Mouse (Mus musculus): Measurements from ENCODE around the gene Plac8. TPM values are rescaled to one million over a fixed set of nuclear protein-coding genes. Genes with fewer than 3 reads are reported as not detected.

The Plac8 gene
- total RNA-seq, 4 experiments from 2014 or later: not detected

DNA sequence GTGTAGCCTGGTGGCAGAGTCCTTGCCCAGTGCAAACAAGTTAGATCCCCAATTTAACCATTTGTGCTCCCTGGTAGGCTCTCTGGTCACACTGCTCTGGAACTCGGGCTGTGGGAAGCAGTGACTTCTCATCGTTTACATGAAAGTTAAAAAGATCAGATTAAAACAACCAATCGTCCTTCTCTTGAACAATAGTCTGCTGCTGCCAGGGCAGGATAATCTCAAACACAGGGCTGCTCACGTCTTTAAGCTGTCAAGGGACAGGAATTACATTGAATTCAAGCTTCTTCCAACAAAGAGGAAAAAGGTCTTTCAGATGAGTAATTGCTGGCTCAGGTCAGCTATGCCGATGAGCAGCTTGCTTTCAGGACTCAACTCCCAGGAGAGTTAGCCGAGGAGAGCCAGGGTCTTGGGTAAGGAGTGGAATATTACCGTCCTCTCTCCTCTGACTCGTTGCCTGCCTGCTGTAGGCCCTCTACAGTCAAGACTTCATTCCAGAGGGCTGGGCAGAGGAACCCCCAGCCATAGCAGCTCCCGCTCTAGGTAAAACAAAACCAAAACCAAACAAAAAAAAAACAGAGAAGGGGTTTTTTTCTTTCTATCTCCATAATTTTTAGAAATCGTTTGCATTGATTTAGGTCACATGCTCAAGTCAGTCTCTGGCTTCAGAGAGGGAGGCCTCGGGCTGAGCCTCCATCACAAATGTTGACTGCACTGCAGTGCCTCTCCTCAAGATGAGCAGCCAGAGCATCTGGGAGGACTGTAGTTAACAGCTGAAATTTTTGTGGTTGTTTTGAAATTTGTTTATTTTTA, 9.8 kb upstream of the Plac8 start:
- DNase-seq (ENCODE audit: low spot score in 2 of 2): no peak

DNA sequence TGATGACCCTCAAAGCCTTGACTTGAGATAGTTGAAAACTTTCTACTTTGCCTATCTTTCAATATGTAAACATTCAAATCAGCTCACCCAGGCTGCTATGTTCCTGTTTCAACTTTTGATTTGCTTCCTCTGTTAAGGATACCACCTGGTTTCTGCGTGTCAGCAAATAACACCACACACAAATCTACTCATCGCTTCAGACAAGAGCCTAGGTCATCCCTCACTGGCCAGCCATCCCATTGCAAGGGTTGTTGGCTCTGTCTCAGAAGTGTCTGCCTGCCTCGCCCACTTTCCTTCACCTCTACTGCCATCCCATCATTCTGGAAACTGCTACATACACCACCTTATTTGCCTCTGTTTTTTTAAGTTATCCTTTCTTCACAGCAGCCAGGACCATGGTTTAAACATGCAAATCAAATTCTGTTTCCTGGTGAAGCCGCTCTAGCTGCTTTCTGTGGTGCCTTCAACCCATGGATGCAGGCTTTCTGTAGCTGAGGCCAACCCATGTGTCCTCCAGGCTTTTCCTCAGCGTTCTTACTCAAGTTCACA, 6.9 kb upstream of the Plac8 start:
- no peak for DNase-seq (ENCODE audit: low spot score in 2 of 2)

DNA sequence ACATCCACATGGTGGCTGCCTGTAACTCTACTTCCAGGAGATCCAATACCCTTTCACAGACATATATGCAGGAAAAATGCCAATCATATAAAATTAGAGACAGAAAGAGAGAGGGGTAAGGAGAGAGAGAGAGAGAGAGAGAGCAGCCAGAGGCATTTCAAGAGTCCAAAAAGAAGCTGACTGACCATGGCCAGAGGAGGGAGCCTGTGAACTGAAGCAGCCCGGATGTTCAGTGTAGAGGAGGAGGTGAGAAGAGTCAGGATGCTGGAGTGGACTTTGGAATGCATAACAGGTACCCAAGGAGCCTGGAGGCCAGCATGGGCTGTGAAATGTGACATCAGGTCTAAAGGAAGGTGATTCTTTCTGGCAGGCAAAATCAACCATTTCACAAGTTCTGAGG, 2.7 kb upstream of the Plac8 start:
- DNase-seq (ENCODE audit: low spot score in 2 of 2): no peak

DNA sequence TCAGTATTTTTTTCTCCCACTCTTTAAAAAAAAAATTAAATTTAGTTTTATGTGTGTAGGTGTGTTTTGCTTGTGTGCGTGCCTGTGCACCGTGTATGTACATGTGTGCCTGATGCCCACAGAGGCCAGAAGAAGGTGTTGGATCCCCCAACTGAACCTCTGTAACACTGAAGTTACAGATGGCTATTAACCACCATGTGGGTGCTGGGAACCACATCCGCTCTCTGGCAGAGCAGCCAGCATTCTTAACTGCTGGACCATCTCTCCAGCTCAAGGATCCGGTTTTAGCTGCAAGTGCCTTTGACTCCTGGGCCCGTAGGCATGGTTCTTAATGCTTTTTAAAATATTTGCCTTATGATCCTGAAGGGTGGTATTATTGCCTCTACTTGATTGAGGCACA, 1.2 kb upstream of the Plac8 start:
- DNase-seq (ENCODE audit: low spot score in 2 of 2): no peak

DNA sequence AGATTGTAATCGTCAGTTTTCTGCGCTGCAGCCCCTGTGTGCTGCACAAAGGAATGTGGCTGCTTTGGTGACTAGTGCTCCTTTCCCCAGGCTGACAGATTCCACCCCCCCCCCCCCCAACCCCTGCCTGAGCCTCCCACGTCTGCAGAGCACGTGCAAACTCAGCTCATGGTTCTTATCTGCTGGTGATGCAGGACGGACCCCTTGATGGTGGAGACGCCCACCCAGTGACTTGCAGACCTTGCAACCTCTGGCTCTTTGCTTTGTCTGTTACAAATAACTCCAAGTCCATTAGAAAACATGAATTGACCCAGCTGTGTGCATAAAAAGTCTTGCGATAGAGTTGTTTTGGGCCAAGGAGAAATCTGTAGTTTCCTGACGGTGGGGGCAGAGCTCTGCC, 1.3 kb downstream of the Plac8 start:
- no peak for DNase-seq (ENCODE audit: low spot score in 2 of 2)

DNA sequence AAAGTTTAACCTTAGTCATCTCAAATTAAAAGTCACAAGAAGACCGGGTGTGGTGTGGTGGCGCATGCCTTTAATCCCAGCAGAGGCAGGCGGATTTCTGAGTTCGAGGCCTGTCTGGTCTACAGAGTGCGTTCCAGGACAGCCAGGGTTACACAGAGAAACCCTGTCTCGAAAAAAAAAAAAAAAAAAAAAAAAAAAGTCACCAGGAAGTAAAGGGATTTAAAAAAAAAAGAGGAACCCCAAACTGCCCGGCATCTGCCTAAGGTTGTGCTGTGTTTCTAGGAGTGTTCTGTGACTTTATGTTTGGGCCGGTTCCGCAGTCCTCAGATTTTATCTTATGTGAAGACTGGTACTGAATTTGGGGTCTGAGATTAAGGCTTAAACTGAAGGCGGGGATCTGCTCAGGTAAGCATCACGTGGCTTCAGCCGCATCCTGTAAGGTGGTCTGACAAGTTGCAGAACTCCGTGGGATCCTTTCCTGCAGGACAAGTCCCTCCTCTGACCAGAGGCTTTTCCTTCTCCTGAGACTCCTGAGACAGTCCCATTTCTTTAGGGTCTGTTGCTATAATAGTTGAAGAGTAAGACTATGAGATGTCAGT, 1.9 kb downstream of the Plac8 start:
- DNase-seq (ENCODE audit: low spot score in 2 of 2): no peak

DNA sequence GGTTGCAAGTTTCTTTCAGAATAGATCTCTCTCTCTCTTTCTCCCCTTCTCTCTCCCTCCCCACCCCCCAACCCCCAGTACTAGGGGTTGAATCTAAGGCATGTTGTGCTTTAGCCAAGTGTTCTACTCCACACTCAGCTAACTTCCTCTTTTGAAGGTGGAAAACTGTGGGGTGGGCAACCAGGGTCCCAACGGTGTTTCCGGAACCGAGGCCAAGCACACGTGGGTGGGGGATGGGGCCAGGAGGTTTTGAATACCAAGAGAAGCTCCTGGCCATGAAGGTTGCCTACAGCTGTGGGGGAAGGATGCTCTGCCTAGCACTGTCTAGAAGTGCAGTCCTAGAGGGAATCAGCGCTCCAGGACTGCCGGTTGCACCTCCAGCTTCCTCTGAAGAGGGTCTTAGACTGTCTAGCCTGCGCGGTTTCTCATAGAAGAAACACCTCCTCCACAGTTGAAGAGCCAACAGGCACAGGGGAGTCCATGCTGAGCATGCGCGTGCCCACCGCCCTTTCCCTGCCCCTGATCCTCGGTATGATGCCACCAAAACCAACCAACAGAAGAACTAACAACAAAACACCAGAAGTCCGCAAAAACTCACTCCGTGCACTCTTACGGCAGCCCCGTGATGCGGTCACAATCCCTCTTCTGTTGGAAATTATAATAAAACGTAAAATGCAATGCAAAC, 2.7 kb downstream of the Plac8 start:
- DNase-seq (ENCODE audit: low spot score in 2 of 2): no peak

DNA sequence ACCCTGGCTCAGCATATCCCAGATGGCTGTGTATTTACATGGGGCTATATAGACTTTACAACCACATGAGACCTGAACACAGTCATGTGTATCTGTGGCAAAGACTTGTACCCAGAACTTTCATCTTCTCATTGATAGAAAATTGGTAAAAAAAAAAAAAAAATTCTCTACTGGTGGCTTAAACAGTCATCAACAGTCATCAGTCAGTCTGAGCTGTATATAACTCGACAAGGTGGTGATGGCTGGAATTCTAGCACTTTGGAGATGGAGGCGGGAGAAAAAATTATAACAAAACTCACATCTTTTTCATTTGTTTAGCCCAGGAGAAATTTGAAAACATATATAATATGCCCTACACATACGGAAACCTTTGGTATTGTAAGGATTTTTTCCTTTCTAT, 3.2 kb downstream of the Plac8 start:
- DNase-seq (ENCODE audit: low spot score in 2 of 2): no peak

DNA sequence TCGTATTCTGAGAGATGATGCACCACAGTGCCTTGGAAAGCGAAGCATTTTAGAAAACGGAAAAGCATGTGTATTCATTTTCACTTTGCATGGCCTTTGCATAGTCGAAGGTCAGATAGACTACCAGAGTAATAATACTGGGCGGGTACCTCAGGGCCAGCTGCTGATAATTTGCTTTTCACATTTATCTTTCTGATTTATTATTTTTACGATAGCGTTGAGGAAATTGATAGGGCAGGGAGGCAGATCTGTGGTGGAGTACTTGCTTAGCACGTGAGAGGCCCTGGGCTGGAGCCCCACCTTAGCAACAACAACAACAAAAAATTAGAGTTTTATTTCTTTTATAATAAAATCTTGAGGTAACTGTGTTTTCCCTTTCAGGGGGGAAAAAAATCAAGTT, 3.9 kb downstream of the Plac8 start:
- DNase-seq (ENCODE audit: low spot score in 2 of 2): no peak

DNA sequence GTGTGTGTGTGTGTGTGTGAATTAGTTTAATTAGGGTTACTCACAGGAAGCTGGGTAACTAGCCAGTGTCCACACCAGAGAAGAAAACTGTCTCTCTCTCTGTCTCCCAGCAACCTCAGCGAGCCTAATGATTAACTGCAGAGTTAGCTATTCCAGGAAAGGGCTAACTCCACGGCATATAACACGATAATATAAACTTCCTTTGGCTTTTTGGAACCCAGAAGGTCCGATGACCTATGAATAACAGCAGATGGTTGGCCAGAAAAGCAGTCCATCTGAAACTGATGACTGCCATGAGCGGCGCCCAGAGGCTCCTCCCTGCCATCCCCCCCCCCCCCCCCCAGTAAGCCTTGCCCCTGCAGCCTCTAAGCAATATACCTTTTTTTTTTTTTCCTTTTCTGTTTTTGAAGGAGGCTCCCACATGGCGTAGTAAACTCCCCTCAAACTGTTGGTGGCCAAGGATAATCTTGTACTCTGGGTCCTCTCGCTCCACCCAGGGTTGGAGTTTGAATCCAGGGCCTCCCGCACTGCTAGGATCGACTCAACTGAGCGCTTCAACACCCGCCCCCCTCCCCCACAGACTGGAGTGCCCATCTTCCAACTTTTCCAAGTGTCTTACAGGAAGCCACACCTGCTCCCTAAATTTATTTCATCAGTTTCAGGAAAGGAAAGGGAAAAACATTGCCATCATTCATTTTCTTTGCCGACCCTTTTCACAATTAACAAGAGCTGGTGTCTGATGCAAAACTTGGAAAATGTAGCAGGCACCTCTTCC, 4.6 kb downstream of the Plac8 start:
- no peak for DNase-seq (ENCODE audit: low spot score in 2 of 2)

DNA sequence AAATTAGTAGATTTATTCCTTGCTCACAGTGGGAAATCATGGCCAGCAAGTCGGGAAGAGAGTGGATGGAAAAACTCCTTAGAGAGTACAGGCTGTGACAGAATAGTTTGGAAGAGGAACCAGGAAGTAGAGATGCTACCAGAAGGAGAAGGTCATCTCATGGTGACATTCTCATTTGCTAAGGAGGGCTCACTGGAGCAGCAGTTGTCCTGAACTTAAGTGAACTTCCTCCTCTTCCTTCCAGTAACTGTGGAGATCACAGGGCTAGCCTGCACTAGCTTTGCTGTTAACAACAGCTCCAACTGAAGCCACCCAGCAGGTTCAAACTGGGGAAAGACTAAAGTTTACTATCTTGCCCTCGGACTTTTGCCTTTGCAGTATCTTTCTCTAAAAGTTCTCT, 5.2 kb downstream of the Plac8 start:
- no peak for DNase-seq (ENCODE audit: low spot score in 2 of 2)

DNA sequence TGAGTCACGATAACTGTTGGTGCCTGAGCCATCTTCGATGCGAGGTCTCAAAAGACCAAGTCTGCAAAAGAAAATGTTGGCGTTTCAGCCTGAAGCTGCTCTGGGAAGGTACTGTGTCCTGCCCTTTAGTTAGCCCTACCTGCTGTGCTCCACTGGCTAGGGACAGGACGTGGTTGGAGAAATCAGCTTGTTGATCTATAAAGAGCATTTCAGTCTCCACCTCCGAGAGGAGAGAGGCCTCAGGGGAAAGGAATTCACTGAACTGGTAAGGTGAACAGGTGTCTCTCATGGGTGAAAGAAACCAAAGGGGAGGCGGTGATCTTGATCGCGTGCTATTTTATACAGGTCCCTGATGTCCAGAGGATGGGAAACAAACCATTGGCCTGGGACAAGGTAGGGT, 9.3 kb downstream of the Plac8 start:
- no peak for DNase-seq (ENCODE audit: low spot score in 2 of 2)

DNA sequence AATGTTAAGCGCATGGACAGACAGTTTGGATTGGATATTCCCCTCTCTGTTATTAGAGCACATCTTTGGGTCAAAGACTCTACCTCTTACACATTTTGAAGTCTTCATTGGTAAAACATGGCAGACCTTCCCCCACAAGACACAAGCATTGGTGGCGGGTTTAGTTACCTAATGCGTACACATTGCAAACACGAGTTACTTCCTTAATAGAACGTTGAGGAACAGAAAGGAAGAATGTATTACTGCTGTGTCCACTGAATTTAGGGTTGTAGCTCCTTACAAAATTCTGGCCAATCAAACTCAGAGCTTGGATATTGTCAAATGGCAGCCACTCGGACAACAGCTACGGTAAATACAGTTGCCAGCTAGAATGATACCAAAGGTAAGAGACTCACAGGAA, 12.7 kb downstream of the Plac8 start:
- DNase-seq (ENCODE audit: low spot score in 2 of 2): no peak

DNA sequence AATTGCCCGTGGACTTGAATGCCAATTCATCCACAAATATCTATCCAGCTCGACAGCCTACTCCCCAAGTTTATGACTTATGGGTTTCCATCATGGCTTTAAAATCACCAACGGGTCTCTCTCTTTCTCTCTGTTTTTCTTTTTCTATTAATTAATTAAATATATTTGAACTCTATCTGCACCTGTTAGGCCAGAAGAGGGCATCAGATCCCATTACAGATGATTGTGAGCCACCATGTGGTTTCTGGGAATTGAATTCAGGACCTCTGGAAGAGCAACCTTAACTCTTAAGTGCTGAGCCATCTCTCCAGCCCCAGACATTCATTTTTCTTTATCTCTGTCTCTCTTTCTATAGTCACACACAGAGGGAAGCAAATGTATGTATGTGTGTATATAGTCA, 13.3 kb downstream of the Plac8 start:
- DNase-seq (ENCODE audit: low spot score in 2 of 2): no peak

DNA sequence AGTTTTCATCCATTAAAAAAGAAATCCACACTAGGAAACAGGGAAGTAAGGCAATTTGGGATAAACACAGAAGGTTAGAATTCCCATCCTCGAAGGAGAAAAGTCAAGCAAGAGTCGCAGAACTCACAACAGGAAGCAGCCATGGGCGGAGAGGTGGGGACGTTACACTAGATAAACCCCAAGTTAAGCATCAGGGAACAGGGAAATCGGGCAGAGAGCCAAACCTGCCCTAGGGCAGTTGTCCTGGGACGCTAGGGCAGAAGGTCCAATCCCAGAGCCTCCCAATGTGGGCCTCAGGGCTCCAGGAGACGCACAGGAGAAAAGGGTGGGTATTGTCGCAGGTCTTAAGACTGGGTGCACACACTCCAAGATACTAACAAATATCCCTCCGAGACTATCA, 14.5 kb downstream of the Plac8 start:
- DNase-seq (ENCODE audit: low spot score in 2 of 2): no peak

DNA sequence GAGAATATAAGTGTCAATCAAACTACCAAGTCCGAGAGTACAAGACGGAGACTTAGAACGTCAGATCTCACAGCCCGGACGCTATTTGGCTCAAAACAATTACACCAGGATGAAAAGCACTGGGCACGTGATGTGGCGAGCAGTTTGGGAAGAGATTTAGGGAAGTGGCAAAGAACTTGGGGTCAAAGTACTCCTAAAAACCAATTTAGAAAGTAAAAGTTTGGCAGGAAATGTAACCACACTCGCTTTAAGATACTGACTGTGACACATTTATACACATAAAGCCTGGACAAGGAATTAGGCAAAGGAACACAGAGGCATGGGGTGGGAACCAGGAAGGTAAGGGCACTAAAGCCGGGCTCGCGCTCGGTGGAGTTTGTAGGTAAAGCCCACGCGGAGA, 15.0 kb downstream of the Plac8 start:
- no peak for DNase-seq (ENCODE audit: low spot score in 2 of 2)

DNA sequence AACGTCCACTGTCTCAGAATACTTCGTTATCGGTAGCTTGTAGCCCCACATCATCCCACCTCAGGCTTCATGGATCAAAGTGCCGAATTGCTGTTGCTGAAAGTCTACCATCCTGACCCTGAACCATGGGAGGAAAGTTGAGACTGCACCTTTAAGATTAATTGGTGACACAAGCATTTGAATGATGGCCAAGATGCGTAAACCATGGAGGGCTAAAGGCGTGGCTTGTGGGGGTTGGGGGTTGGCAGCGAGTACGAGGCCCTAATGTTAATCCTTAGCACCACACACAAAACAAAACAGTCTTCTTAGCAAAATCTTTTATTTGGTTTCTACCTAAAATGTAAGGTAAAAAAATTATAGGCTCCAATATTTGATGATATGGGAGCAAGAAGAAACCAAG, 18.6 kb downstream of the Plac8 start:
- no peak for DNase-seq (ENCODE audit: low spot score in 2 of 2)

DNA sequence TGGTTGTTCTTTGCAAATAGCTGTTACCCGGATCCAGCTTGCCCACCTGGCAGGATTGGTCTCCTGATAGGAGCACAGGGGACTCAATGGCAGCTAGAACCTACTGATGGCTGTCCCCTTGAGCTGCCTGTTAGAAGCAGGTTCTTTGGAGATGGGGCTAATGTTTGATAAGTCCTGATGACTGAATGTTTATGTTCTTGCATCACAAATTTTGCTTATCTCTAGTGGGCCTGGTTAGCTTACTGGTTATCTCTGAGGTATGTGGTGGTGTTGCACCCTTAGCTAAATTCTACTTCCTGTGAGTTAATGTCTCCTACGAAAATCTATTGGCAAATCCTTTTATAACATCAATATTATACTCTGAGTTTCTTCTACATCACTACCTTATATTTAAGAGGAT, 20.1 kb downstream of the Plac8 start:
- DNase-seq (ENCODE audit: low spot score in 2 of 2): no peak

DNA sequence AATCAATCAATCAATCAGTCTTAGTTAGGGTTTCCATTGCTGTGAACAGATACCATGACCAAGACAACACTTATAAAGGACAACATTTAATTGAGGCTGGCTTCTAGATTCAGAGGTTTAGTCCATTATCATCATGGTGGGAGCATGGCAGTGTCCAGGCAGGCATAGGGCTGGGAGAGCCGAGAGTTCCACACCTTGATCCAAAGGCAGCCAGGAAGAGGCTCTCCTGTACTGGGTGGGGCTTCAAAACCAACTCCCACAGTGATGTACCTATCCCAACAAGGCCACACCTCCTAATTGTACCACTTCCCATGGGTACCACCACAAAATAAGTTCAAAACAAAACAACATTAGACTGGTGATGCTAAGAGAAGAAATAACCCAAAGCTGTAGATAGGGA, 21.9 kb downstream of the Plac8 start:
- no peak for DNase-seq (ENCODE audit: low spot score in 2 of 2)

DNA sequence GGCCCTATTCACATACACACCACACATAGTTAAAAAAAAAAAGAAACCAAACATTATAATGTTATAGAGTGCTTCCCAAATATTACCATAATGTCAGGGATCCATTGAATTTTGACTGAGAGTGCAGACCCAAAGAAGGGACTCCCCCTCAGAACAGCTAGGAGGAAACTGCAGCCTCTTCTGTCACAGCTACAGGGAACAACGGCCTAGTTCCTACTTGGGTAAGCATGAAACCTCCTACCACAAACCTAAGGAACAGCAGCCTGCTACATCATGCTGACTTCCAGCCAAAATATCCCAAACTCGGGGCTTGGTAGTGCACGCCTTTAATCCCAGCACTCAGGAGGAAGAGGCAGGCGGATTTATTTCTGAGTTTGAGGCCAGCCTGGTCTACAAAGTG, 22.7 kb downstream of the Plac8 start:
- no peak for DNase-seq (ENCODE audit: low spot score in 2 of 2)

DNA sequence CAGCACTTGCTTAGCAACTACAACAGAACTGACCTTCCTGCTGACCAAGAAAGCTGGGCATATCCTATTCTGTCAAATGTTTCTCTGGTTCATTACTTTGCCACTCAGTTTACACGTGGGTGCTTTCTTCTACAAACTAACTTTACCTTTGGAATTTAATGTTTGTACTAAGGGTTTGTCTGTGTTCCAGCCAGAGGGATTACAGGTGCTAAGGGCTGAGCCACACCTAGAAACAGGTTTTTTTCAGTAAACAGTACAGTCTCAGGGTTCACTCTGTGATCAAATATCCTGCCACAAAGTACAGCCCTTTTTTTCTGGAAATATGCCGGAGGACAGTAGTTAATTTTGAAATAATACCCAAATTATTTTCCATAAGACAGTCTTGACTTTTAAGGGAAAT, 23.8 kb downstream of the Plac8 start:
- DNase-seq (ENCODE audit: low spot score in 2 of 2): no peak
